Mouse (Mus musculus) bone marrow macrophage, adult 2 months (primary cell): ENCODE measurements around the gene Lmna.

Experiments
- CTCF ChIP-seq: IDR thresholded peaks from 2 replicates; pipeline ENCODE4 v1.5.1; 2012; ENCODE audit warnings: low read depth, mild to moderate bottlenecking, low read length, moderate library complexity
- POLR2A ChIP-seq: IDR thresholded peaks from 2 replicates; pipeline ENCODE4 v1.6.1; 2012; ENCODE audit warnings: mild to moderate bottlenecking, low read depth, low read length, borderline replicate concordance

DNA sequence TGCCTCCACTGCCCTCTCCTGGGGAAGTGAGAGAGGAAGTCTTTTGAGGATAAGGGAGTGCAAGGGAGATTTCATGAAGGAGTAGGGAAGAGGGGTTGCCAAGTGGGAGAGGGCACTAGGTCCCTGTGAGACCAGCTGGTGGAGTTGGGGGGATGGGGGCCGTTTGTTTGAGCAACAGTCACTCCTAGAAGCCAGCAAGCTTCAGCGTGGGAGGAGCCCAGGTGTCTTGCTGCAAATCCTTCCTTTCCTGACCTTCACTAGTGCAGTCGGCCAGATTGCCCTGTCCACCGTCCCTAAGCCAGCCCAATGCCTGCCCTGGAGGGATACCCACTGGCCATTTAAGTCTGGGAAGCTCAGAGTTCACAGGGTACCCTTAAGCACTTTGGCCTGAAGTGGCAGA, 1.8 kb upstream of the Lmna start:
- no peak for TF ChIP-seq CTCF
- TF ChIP-seq POLR2A, result no peak
